Mouse (Mus musculus) urinary bladder, adult 18-20 months (tissue): ENCODE measurements around the gene Vcam1.

ENCODE experiments used
- DNase-seq, 2 experiments: peaks; one replicate each; pipeline ENCODE4 v3.0.0; 2022; ENCODE audit warnings: low spot score in 2 of 2, mixed read lengths in 2 of 2

The Vcam1 gene

GRCm38 (mm10) chr3:116129259-116129738 lies at the start of gene Vcam1:
TSS of gene Vcam1 (minus strand) at chr3:116129688.
- peak in 1 of 2 experiments; percentile 24 for DNase-seq

GRCm38 (mm10) chr3:116175106-116175505 lies 45.6 kb upstream of the Vcam1 start:
- no peak for DNase-seq

GRCm38 (mm10) chr3:116171461-116171860 lies 42.0 kb upstream of the Vcam1 start:
- no peak for DNase-seq

- DNase-seq = no peak
Observed at GRCm38 (mm10) chr3:116168056-116168455, 38.6 kb upstream of the Vcam1 start.

GRCm38 (mm10) chr3:116166296-116166695 lies 36.8 kb upstream of the Vcam1 start:
- DNase-seq = no peak

- no peak for DNase-seq
Observed at GRCm38 (mm10) chr3:116165030-116165429, 35.5 kb upstream of the Vcam1 start.

GRCm38 (mm10) chr3:116163517-116163916 lies 34.0 kb upstream of the Vcam1 start:
- DNase-seq = no peak

- DNase-seq = no peak
Observed at GRCm38 (mm10) chr3:116162097-116162666, 32.7 kb upstream of the Vcam1 start.

GRCm38 (mm10) chr3:116159376-116159775 lies 29.9 kb upstream of the Vcam1 start:
- DNase-seq = no peak

- no peak for DNase-seq
Observed at GRCm38 (mm10) chr3:116157447-116157990, 28.0 kb upstream of the Vcam1 start.

GRCm38 (mm10) chr3:116150056-116150632 lies 20.7 kb upstream of the Vcam1 start:
- no peak for DNase-seq

GRCm38 (mm10) chr3:116149096-116149495 lies 19.6 kb upstream of the Vcam1 start:
- DNase-seq = no peak

GRCm38 (mm10) chr3:116148676-116149075 lies 19.2 kb upstream of the Vcam1 start:
- no peak for DNase-seq

GRCm38 (mm10) chr3:116141226-116141625 lies 11.7 kb upstream of the Vcam1 start:
- no peak for DNase-seq

GRCm38 (mm10) chr3:116139000-116139399 lies 9.5 kb upstream of the Vcam1 start:
- DNase-seq = no peak

- no peak for DNase-seq
Observed at GRCm38 (mm10) chr3:116138081-116138480, 8.6 kb upstream of the Vcam1 start.

- no peak for DNase-seq
Observed at GRCm38 (mm10) chr3:116133363-116133762, 3.9 kb upstream of the Vcam1 start.

GRCm38 (mm10) chr3:116130711-116131110 lies 1.2 kb upstream of the Vcam1 start:
- no peak for DNase-seq

GRCm38 (mm10) chr3:116129841-116130595 lies 530 bp upstream of the Vcam1 start:
- DNase-seq = no peak

- DNase-seq = no peak
Observed at GRCm38 (mm10) chr3:116128311-116129204, 930 bp downstream of the Vcam1 start.

GRCm38 (mm10) chr3:116127836-116128235 lies 1.7 kb downstream of the Vcam1 start:
- no peak for DNase-seq

- DNase-seq = no peak
Observed at GRCm38 (mm10) chr3:116127281-116127680, 2.2 kb downstream of the Vcam1 start.
